Mouse (Mus musculus): ENCODE results near the gene Farp1. TPM values are rescaled to one million over a fixed set of nuclear protein-coding genes. Genes with fewer than 3 reads are reported as not detected.

The Farp1 gene
- total RNA-seq, 1 experiment = 8.6 TPM

- Histone ChIP-seq H3K9ac (ENCODE audit: insufficient read depth, low read depth, low read length, poor library complexity, severe bottlenecking) (no peak overlapping the region), H3K4me1 (ENCODE audit: control insufficient read depth in 2 of 2, insufficient read depth in 2 of 2, low read length in 2 of 2, poor library complexity in 1 of 2) (peaks cover 0 to 13% of the 10 kb centered on the region in 2 experiments; a peak in 2 of 4 replicates), H3K36me3 (ENCODE audit: control insufficient read depth, insufficient read depth, low read length, poor library complexity, severe bottlenecking) (no peaks in the 10 kb centered on the region), H3K9me3 (ENCODE audit: control insufficient read depth, insufficient read depth, low read depth, low read length) (no peaks in the 10 kb centered on the region), H3K27ac (ENCODE audit: insufficient read depth, low read depth, low read length, poor library complexity, severe bottlenecking) (peak overlapping the region; percentile 8; the same call in 1 of the 2 replicates), H3K4me3 (ENCODE audit: insufficient read depth in 1 of 2, low read depth in 1 of 2, low read length in 2 of 2, poor library complexity in 1 of 2, severe bottlenecking in 1 of 2) (no peak overlapping the region)
- in situ Hi-C loops (cut with MboI; ENCODE audit: low sequenced_read_pairs in 2 of 2, unreplicated experiment in 2 of 2) = no loop called here
- no peak for DNase-seq (ENCODE audit: low read depth, low spot score)
- TF ChIP-seq CHD2 (IDR thresholded peaks at IDR 0.05; ENCODE audit: low read depth, low read length) = no peak
- no peak for TF ChIP-seq HCFC1 (IDR thresholded peaks at IDR 0.05; ENCODE audit: borderline replicate concordance, insufficient read depth, low read length)
- TF ChIP-seq ZNF384 (IDR thresholded peaks at IDR 0.05; ENCODE audit: low read depth, low read length) = no peak
- TF ChIP-seq MAFK (IDR thresholded peaks at IDR 0.05; ENCODE audit: insufficient read depth, low read depth, low read length) = no peak
- TF ChIP-seq ZC3H11A (IDR thresholded peaks at IDR 0.05; ENCODE audit: borderline replicate concordance, low read depth, low read length) = no peak
Measured at GRCm38 (mm10) chr14:121316631-121317311, 281.8 kb downstream of the Farp1 start.

GRCm38 (mm10) chr14:121317312-121317671, 282.3 kb downstream of the Farp1 start:
- H3K9me3 ChIP-seq (ENCODE audit: control insufficient read depth, insufficient read depth, low read depth, low read length) = no peaks in the 10 kb centered on the region
- TF ChIP-seq ZC3H11A (IDR thresholded peaks at IDR 0.05; ENCODE audit: borderline replicate concordance, low read depth, low read length) (no peak), ZNF384 (IDR thresholded peaks at IDR 0.05; ENCODE audit: low read depth, low read length) (no peak), MAFK (IDR thresholded peaks at IDR 0.05; ENCODE audit: insufficient read depth, low read depth, low read length) (no peak)
- peaks cover 0 to 14% of the 10 kb centered on the region in 2 experiments; a peak in 2 of 4 replicates for H3K4me1 ChIP-seq (ENCODE audit: control insufficient read depth in 2 of 2, insufficient read depth in 2 of 2, low read length in 2 of 2, poor library complexity in 1 of 2)
- DNase-seq (ENCODE audit: low read depth, low spot score) = no peak
- peak overlapping the region; percentile 8; the same call in 1 of the 2 replicates for H3K27ac ChIP-seq (ENCODE audit: insufficient read depth, low read depth, low read length, poor library complexity, severe bottlenecking)
- in situ Hi-C loops (cut with MboI; ENCODE audit: low sequenced_read_pairs in 2 of 2, unreplicated experiment in 2 of 2) = no loop called here
- H3K36me3 ChIP-seq (ENCODE audit: control insufficient read depth, insufficient read depth, low read length, poor library complexity, severe bottlenecking) = no peaks in the 10 kb centered on the region
- no peak overlapping the region for H3K4me3 ChIP-seq (ENCODE audit: insufficient read depth in 1 of 2, low read depth in 1 of 2, low read length in 2 of 2, poor library complexity in 1 of 2, severe bottlenecking in 1 of 2)
- no peak overlapping the region for H3K9ac ChIP-seq (ENCODE audit: insufficient read depth, low read depth, low read length, poor library complexity, severe bottlenecking)

- in situ Hi-C loops (cut with MboI; ENCODE audit: low sequenced_read_pairs in 2 of 2, unreplicated experiment in 2 of 2) = no loop called here
- Histone ChIP-seq H3K4me3 (ENCODE audit: insufficient read depth in 1 of 2, low read depth in 1 of 2, low read length in 2 of 2, poor library complexity in 1 of 2, severe bottlenecking in 1 of 2) (no peak overlapping the region), H3K9me3 (ENCODE audit: control insufficient read depth, insufficient read depth, low read depth, low read length) (no peaks in the 10 kb centered on the region), H3K36me3 (ENCODE audit: control insufficient read depth, insufficient read depth, low read length, poor library complexity, severe bottlenecking) (no peaks in the 10 kb centered on the region), H3K4me1 (ENCODE audit: control insufficient read depth in 2 of 2, insufficient read depth in 2 of 2, low read length in 2 of 2, poor library complexity in 1 of 2) (peaks cover 0 to 20% of the 10 kb centered on the region in 2 experiments; a peak in 2 of 4 replicates), H3K9ac (ENCODE audit: insufficient read depth, low read depth, low read length, poor library complexity, severe bottlenecking) (no peak overlapping the region), H3K27ac (ENCODE audit: insufficient read depth, low read depth, low read length, poor library complexity, severe bottlenecking) (no peak overlapping the region)
- no peak for DNase-seq (ENCODE audit: low read depth, low spot score)
- TF ChIP-seq MAFK (IDR thresholded peaks at IDR 0.05; ENCODE audit: insufficient read depth, low read depth, low read length) (no peak), HCFC1 (IDR thresholded peaks at IDR 0.05; ENCODE audit: borderline replicate concordance, insufficient read depth, low read length) (no peak), ZNF384 (IDR thresholded peaks at IDR 0.05; ENCODE audit: low read depth, low read length) (no peak), CHD2 (IDR thresholded peaks at IDR 0.05; ENCODE audit: low read depth, low read length) (no peak), ZC3H11A (IDR thresholded peaks at IDR 0.05; ENCODE audit: borderline replicate concordance, low read depth, low read length) (no peak)
Measured at GRCm38 (mm10) chr14:121318382-121318781, 283.4 kb downstream of the Farp1 start.

DNA sequence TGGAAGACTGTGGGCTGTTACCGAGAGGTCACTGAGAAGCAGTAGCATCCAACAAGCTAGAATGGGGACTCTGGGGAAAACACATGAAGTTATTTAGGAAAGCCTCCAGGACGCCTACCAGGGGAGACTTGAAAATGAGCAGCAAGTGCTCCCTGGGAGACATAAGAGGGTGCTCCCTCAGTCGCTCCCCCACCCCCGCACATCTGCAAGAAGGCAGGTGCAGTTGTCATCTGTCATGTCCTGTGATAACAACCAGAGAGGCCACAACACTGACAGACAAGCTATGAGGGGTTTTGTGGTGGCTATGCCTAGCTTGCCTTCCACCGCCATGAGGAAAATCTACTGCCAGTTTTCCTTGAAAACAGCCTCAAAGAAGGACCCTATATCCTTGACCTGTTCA, 287.1 kb downstream of the Farp1 start:
- H3K4me1 ChIP-seq (ENCODE audit: control insufficient read depth in 2 of 2, insufficient read depth in 2 of 2, low read length in 2 of 2, poor library complexity in 1 of 2) = peaks cover 1 to 18% of the 10 kb centered on the region in 2 experiments; a peak in 3 of 4 replicates
- H3K36me3 ChIP-seq (ENCODE audit: control insufficient read depth, insufficient read depth, low read length, poor library complexity, severe bottlenecking) = no peaks in the 10 kb centered on the region
- H3K27ac ChIP-seq (ENCODE audit: insufficient read depth, low read depth, low read length, poor library complexity, severe bottlenecking) = no peak overlapping the region
- H3K9me3 ChIP-seq (ENCODE audit: control insufficient read depth, insufficient read depth, low read depth, low read length) = no peaks in the 10 kb centered on the region
- TF ChIP-seq HCFC1 (IDR thresholded peaks at IDR 0.05; ENCODE audit: borderline replicate concordance, insufficient read depth, low read length) (no peak), CHD2 (IDR thresholded peaks at IDR 0.05; ENCODE audit: low read depth, low read length) (no peak), ZNF384 (IDR thresholded peaks at IDR 0.05; ENCODE audit: low read depth, low read length) (no peak), ZC3H11A (IDR thresholded peaks at IDR 0.05; ENCODE audit: borderline replicate concordance, low read depth, low read length) (no peak), MAFK (IDR thresholded peaks at IDR 0.05; ENCODE audit: insufficient read depth, low read depth, low read length) (no peak)
- H3K4me3 ChIP-seq (ENCODE audit: insufficient read depth in 1 of 2, low read depth in 1 of 2, low read length in 2 of 2, poor library complexity in 1 of 2, severe bottlenecking in 1 of 2) = no peak overlapping the region
- no peak for DNase-seq (ENCODE audit: low read depth, low spot score)
- in situ Hi-C loops (cut with MboI; ENCODE audit: low sequenced_read_pairs in 2 of 2, unreplicated experiment in 2 of 2) = no loop called here
- no peak overlapping the region for H3K9ac ChIP-seq (ENCODE audit: insufficient read depth, low read depth, low read length, poor library complexity, severe bottlenecking)

Data from ES-E14 (cell line).